Mouse (Mus musculus): ENCODE measurements at regions not wholly inside any gene's neighbourhood (a gene's known extent, or its start where the extent isn't known, plus 50 kb on each side); places are given as distances from the start of the nearest gene placed in this dataset.
A peak's percentile ranks its signal among the peaks of the same experiment; 100 is the strongest.

- DNase-seq (ENCODE audit: low read depth, low spot score): no peak
Observed at GRCm38 (mm10) chr15:36945309-36945708, 62.3 kb downstream of the Zfp706 start.

GRCm38 (mm10) chr15:36944556-36945171 is 62.9 kb downstream of the Zfp706 start:
- no peak for DNase-seq (ENCODE audit: low read depth, low spot score)

GRCm38 (mm10) chr15:36943492-36944112 is 64.0 kb downstream of the Zfp706 start:
- no peak for DNase-seq (ENCODE audit: low read depth, low spot score)

- DNase-seq (ENCODE audit: low read depth, low spot score): no peak
Observed at GRCm38 (mm10) chr15:36942261-36942660, 65.3 kb downstream of the Zfp706 start.

- DNase-seq (ENCODE audit: low read depth, low spot score): no peak
Observed at GRCm38 (mm10) chr15:36941741-36942140, 65.8 kb downstream of the Zfp706 start.

- DNase-seq (ENCODE audit: low read depth, low spot score): no peak
Observed at GRCm38 (mm10) chr15:36939608-36940007, 68.0 kb downstream of the Zfp706 start.

GRCm38 (mm10) chr15:36939153-36939552 is 68.4 kb downstream of the Zfp706 start:
- DNase-seq (ENCODE audit: low read depth, low spot score): no peak

GRCm38 (mm10) chr15:36938511-36939150 is 68.9 kb downstream of the Zfp706 start:
- DNase-seq (ENCODE audit: low read depth, low spot score): peak; percentile 97

- no peak for DNase-seq (ENCODE audit: low read depth, low spot score)
Observed at GRCm38 (mm10) chr15:36937757-36938498, 69.6 kb downstream of the Zfp706 start.

- no peak for DNase-seq (ENCODE audit: low read depth, low spot score)
Observed at GRCm38 (mm10) chr15:36937067-36937657, 70.4 kb downstream of the Zfp706 start.

- no peak for DNase-seq (ENCODE audit: low read depth, low spot score)
Observed at GRCm38 (mm10) chr15:36934801-36935200, 72.8 kb downstream of the Zfp706 start.

- no peak for DNase-seq (ENCODE audit: low read depth, low spot score)
Observed at GRCm38 (mm10) chr15:36933581-36933991, 74.0 kb downstream of the Zfp706 start.

- DNase-seq (ENCODE audit: low read depth, low spot score): peak; percentile 84
Observed at GRCm38 (mm10) chr15:36931460-36931859, 76.1 kb downstream of the Zfp706 start.

- no peak for DNase-seq (ENCODE audit: low read depth, low spot score)
Observed at GRCm38 (mm10) chr15:36930433-36930832, 77.1 kb downstream of the Zfp706 start.

- DNase-seq (ENCODE audit: low read depth, low spot score): peak; percentile 77
Observed at GRCm38 (mm10) chr15:36929786-36930185, 77.8 kb downstream of the Zfp706 start.

- DNase-seq (ENCODE audit: low read depth, low spot score): peak; percentile 61
Observed at GRCm38 (mm10) chr15:36929088-36929487, 78.5 kb downstream of the Zfp706 start.

GRCm38 (mm10) chr15:36928678-36929077 is 78.9 kb downstream of the Zfp706 start:
- no peak for DNase-seq (ENCODE audit: low read depth, low spot score)

GRCm38 (mm10) chr15:36927436-36927835 is 80.1 kb downstream of the Zfp706 start:
- no peak for DNase-seq (ENCODE audit: low read depth, low spot score)

GRCm38 (mm10) chr15:36924171-36924570 is 83.4 kb downstream of the Zfp706 start:
- no peak for DNase-seq (ENCODE audit: low read depth, low spot score)

- no peak for DNase-seq (ENCODE audit: low read depth, low spot score)
Observed at GRCm38 (mm10) chr15:36921384-36921783, 86.2 kb downstream of the Zfp706 start.

GRCm38 (mm10) chr15:36920886-36921285 is 86.7 kb downstream of the Zfp706 start:
- no peak for DNase-seq (ENCODE audit: low read depth, low spot score)

GRCm38 (mm10) chr15:36919704-36920103 is 87.9 kb downstream of the Zfp706 start:
- no peak for DNase-seq (ENCODE audit: low read depth, low spot score)
